Mouse (Mus musculus) left cerebral cortex, postnatal 36 days (tissue): ENCODE measurements around the gene Bpifb1. TPM values are rescaled to one million over a fixed set of nuclear protein-coding genes. Genes with fewer than 3 reads are reported as not detected.
"Not testable (repeated sequence)": the region's sequence is repeated elsewhere in the genome, so short reads cannot be mapped to it uniquely, and the experiment has no call there.

ENCODE experiments used
- DNase-seq, 2 experiments: peaks; one replicate each; pipeline ENCODE4 v3.0.0; 2021 to 2022; ENCODE audit warnings: low spot score in 2 of 2, mixed read lengths in 1 of 2
- intact Hi-C: fragments of 180-260 bp; cut with DNase I; formaldehyde crosslinking; loops from one replicate; pipeline ENCODE4 v1.15.1; 2025
- total RNA-seq, 2 experiments: library from RNA; stranded (reverse); gene quantifications; 2 replicates each; pipeline ENCODE4 v1.2.3; 2021

Gene Bpifb1
- total RNA-seq: under 1 TPM in 1 of 2 experiments, not detected in 1; 0.25 TPM

GRCm38 (mm10) chr2:154190546-154191258 is at the start of gene Bpifb1:
Gene Bpifb1, plus strand, starts transcription at chr2:154190818.
- intact Hi-C loops: no loop called here
- DNase-seq: no peak

DNA sequence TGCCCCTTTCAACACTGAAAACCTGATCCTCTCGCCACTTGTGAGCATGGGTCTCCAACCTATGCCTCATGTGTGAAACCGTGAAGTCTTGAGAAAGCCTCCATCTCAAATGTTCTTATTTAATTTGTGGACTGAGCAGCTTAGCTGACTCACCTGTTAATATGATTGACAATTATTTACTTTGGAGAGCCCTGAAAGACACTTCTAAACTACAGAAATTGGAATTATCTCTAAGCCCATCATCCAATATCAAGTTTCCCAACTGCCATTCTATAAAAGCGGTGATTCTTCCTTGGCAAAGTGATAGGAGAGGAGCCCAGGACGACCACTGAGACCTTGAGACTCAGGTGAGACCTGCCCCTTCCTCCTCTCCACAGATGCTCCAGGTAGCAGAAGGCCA is 48.0 kb upstream of the Bpifb1 start, which contains the start of gene Bpifa1:
TSS of gene Bpifa1 (plus strand) at position 301 of the 400 bp plus-strand sequence.
- intact Hi-C loops: no loop called here
- DNase-seq: no peak

DNA sequence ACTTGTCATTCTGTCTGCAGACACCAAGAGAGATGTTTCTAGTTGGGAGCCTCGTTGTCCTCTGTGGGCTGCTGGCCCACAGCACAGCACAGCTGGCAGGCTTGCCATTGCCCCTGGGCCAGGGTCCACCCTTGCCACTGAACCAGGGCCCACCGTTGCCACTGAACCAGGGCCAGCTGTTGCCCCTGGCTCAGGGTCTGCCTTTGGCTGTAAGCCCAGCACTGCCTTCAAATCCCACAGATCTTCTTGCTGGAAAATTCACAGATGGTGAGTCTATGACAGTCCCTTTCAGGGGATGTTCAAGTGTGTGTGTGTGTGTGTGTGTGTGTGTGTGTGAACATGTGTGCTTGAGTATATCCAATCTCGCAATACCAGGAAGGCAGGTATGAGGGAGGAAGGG is 46.9 kb upstream of the Bpifb1 start:
- no peak for DNase-seq
- intact Hi-C loops: no loop called here

- intact Hi-C loops: no loop called here
- DNase-seq: no peak
Observed at GRCm38 (mm10) chr2:154147496-154147895, 43.1 kb upstream of the Bpifb1 start.

- intact Hi-C loops: no loop called here
- DNase-seq: peak in 1 of 2 experiments; percentile 30
Observed at GRCm38 (mm10) chr2:154158433-154158832, 32.2 kb upstream of the Bpifb1 start.

DNA sequence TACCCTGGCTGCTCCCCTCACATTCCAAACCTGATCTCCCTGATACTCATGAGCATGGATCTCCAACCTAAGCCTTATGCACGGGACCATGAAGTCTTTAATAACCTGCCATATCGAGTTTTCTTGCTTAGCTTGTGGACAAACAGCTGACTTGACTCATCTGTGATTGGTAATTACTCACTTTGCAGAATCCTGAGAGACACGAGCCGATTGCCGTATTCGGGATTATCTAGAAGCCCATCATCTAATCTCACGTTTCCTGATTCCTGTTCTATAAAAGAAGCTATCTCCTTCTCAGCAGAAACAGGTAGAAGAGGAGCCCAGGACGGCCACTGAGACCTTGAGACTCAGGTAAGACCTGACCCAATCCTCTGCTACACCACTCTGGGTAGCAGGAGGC is 28.3 kb upstream of the Bpifb1 start, which contains the start of gene Bpifa5:
TSS of gene Bpifa5 (plus strand) at position 301 of the 400 bp plus-strand sequence.
- intact Hi-C loops: no loop called here
- no peak for DNase-seq

DNA sequence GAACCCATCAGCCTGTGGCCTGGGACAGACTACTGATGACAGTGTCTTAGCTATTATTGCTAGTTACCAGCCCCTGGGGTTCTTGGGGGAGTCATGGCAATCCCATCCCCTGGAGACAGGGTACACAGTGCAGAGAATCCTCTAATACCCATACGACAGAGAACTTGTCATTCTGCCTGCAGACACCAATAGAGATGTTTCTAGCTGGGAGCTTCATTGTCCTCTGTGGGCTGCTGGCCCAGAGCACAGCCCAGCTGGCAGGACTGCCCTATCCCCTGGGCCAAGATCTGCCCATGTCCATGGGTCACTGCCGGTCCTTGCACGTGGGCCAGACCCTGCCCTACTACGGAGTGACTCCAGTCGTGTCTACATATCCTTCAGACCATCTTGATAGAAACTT is 27.3 kb upstream of the Bpifb1 start:
- no peak for DNase-seq
- intact Hi-C loops: no loop called here

- intact Hi-C loops: no loop called here
- DNase-seq: no peak
Observed at GRCm38 (mm10) chr2:154169172-154169571, 21.4 kb upstream of the Bpifb1 start.

DNA sequence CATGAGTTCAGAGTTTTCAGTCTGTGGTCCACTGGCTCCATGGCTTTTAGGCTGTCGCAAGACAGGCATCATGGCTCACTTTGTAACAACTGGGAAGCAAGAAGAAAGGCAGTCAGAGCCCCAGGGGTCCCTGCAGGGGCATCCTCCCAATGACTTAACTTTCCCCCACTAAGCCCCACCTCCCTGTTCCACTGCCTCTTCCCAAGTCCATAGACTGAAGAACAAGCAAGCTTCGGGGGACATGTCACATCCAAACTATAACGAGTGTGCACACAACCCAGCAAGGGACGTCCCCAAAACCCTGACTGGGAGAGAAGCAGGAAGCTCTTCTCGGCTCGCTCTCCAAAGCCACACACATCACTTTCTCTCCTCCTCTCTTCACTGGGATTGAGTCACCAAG is 19.0 kb upstream of the Bpifb1 start:
- intact Hi-C loops: no loop called here
- DNase-seq: no peak

DNA sequence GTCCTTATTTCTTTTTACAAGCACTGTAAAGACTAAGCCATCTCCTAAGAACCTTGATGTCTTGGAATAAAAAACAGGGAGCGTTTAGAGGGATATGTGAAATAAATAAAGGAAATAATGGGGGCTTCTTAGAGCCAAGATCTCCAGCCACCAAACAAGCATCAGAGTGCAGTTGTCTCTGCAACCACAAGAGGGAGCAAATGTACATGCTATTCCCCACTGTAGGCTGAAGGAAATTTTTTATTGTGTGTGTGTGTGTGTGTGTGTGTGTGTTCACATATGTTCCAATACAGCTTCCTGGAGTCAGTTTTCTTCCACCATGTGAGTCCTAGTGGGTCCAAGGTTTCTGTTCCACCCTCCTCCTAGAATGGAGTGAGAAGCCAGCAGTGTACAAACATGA is 17.3 kb upstream of the Bpifb1 start:
- intact Hi-C loops: no loop called here

GRCm38 (mm10) chr2:154181900-154182299 is 8.7 kb upstream of the Bpifb1 start:
- intact Hi-C loops, DNase-seq: not testable (repeated sequence)

More for the DNA sequence above, 17.3 kb upstream of the Bpifb1 start:
- DNase-seq: peak in 1 of 2 experiments; percentile 18

- intact Hi-C loops, DNase-seq: not testable (repeated sequence)
Observed at GRCm38 (mm10) chr2:154183061-154183460, 7.6 kb upstream of the Bpifb1 start.

GRCm38 (mm10) chr2:154185319-154185718 is 5.3 kb upstream of the Bpifb1 start:
- no peak for DNase-seq
- intact Hi-C loops: no loop called here

DNA sequence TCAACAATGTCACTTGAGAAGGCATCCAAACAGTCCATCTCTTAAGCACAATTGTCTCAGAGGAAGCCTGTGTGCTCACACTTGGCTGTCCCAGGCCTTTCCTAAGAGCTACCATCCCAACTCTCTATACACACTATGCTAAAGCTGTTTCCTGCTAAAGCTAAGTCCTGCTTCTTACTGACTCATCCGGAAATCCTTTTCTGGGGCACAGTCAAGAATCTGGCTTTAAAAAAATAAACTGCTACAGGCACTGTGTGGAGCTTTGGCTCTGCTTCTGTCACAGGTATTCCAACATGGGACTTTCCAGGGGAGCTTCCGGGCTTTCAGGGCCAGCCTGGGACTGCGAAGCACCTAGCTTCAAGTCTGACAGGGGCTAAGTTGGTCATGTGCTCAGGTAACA is 4.9 kb upstream of the Bpifb1 start:
- intact Hi-C loops: no loop called here
- DNase-seq: no peak

DNA sequence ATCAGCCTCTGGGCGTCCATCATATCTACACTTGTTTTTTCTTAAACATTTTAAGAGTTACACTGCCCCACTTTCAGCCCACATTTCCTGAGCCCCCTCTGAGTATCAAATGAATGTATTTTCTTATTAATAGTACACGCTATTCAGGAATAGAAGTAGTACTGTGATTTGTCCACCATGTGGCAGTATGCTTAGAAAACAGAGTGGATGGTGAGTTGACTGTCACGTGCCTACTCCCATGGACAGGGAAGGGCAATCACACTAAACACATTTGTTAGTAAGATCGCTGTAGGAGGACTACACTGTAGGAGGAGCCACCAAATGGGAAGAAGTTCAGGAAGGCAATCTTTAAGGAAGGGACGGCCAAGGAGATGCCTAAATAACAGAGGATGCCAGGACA is 3.1 kb upstream of the Bpifb1 start:
- DNase-seq: no peak
- intact Hi-C loops: no loop called here

DNA sequence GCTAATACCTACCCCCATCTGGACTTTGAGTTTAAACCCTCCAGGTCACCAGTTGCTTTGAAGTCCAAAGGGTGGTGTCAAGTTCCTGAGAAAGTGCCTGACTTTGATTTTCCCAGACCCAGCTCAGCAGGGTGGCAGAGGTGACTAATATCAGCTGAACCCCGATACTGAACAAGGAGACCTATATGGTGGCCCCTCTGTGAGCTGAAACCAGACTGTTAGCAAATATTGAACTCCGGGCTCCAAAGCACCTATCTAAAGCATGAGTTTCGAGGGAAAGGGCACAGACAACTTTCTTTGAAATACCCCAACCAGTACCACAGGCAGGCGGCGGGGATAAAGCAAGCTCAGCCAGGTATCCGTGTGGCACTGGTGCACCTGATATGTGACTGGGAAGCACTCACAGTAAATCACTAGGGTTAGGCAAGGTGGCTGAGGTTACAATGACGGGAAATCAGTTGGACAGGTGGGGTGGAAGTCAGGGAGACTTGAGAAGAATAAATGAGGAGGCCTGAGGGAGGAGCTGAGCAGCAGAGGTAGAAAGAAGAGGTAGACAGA is 662 bp upstream of the Bpifb1 start:
- intact Hi-C loops: no loop called here
- DNase-seq: no peak

GRCm38 (mm10) chr2:154192141-154192540 is 1.5 kb downstream of the Bpifb1 start:
- no peak for DNase-seq
- intact Hi-C loops: no loop called here

GRCm38 (mm10) chr2:154193071-154193470 is 2.5 kb downstream of the Bpifb1 start:
- intact Hi-C loops: no loop called here
- DNase-seq: no peak

GRCm38 (mm10) chr2:154193994-154194504 is 3.4 kb downstream of the Bpifb1 start:
- intact Hi-C loops: no loop called here

GRCm38 (mm10) chr2:154197036-154197435 is 6.4 kb downstream of the Bpifb1 start:
- no peak for DNase-seq
- intact Hi-C loops: no loop called here

More at GRCm38 (mm10) chr2:154193994-154194504, 3.4 kb downstream of the Bpifb1 start:
- peak in 1 of 2 experiments; percentile 1 for DNase-seq

DNA sequence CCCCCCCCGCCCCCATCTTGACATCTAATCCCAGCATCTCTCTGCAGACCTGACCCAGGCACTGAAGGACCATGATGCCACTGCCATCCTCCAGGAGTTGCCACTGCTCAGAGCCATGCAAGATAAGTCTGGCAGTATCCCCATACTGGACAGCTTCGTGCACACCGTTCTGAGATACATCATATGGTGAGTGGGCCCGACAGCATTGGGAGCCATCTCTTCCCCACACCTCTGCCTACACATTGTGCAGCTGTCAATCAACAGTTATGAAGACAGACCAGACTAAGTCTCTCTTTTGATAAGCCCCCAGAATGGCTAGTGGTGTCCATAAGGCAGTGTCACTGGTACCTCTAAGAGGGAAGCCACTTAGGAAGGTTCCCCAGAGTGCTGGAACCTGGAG is 14.0 kb downstream of the Bpifb1 start:
- intact Hi-C loops: no loop called here
- peak; percentile 9 to 19 for DNase-seq
